Mouse (Mus musculus) liver, embryonic 14.5 days (tissue): ENCODE results near the gene Smc4.

Source experiments
- CTCF ChIP-seq: IDR thresholded peaks from 2 replicates; pipeline ENCODE4 v1.5.1; 2016; ENCODE audit warnings: antibody characterized with exemption, low read depth, control low read depth
- EP300 ChIP-seq: IDR thresholded peaks from 2 replicates; pipeline ENCODE4 v1.6.1; 2016; ENCODE audit warnings: antibody characterized with exemption, low read depth

DNA sequence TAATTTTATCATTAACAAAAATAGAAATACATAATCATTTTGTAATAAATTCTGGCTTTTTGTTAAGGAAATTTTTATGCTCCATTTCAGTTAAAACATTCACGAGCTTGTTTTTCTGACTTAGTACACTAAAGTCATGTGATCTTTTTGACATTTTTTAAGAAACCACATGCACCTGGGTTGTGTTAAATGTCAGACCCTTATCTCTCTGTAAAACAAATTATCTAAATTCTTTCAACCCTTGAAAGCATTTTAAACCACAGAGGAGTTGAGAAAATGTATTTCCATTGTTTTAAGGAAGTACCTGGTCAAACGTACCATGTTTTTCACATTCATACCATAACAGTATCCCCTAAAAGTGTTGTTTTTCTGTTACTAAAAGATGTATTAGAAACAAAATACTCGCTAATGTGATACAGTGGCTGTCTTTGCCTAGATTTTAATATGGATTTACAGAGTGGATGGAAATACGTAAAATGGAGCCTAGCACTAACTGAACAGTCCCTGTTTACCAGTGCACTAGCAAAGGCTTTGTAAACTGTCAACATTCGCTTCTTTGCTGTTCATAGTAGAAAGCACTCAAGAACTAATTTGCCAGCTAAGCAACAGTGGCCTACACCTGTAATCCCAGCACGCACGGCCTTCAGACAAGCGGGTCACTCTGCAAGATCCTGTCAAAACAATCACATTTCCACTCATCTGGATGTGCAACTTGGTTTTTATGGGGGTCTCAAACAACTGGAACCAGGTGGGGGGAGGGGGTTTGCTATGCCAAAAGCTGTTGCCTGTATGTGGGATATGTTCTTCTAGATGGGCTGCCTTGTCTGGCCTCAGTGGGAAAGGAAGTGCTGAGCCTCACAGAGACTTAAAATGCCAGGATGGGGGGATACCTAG is 29.7 kb upstream of the Smc4 start:
- TF ChIP-seq CTCF (no peak), EP300 (no peak)
